Mouse (Mus musculus): ENCODE measurements around the gene Rnf207. TPM values are rescaled to one million over a fixed set of nuclear protein-coding genes. Genes with fewer than 3 reads are reported as not detected.

Gene Rnf207
- total RNA-seq (2023; ENCODE audit: inconsistent age): not detected in 4 replicates

DNA sequence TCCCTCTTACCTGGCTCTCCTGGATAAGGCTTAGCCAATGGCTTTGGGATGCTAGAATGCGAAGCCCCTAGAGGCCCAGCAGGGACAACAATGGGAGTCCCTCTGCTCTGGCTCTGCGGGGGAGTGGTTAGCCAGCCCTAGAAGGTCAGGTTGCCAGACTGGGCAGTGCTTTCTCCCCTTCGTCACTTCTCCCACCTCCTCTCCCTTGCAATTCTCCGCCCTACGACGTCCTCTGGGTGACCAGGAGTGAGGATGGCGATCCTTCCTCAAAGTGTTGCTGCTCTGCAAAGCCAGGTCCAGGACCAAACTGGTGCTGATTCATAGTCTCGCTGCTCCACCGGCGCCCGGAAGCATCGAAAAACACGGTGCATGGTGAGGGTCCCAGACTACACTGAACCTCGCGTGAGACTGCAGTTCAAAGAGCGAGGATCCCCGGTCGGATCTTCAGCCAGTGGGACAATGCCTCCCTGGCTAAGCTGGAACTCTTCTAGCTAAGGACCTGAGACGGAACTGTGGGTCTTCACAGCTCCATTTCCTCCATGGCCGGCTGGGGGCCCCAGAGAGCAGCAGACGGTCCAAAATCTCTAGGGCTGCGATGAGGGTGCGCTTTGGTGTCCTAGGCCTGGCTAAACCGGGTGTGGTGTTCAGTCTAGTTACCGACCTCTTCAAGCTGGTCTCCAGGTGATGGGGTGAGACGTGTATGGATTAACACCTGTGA is at the start of gene Rnf207:
Gene Rnf207 (minus strand): TSS at position 477 of the 718 bp plus-strand sequence.

DNA sequence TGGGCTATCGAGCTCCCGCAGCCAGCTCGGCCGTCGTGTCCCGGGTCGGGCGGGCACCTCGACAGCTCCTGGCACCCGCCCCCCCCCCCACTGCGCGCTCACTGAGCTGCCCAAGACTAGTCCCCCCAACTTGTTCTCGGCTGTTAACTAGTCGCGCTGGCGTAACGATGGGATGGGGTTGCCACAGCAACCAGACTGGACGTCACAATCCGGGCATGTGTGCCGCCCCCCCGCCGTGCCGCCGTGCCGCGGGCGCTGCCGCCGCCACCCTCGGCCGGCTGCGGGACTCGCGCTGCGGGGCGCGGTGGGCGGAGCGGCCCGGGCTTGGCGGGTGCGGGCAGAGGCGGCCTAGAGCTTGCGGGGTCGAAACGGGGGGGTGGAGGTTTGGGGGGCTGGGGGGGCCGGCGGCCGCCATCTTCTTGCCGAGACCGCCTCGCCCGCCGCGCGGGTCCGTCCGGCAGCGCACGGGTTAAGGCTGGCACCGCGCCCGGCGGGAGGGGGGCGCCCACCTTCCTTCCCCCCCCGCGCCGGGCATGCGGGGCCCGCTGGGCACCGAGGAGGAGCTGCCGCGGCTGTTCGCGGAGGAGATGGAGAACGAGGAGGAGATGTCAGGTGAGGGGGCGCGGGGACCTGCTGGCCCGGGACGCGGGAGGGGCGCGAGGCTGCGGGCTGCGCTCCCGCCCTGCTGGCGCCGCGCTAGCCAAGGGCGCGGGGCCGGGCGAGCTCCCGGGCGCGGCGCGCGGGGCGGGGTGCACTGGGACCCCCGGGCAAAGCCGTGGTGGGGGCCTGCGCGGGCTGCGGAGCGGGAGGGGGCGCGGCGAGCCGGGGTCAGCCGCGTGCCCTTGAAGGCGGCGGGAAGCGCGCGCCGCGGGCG is 19.9 kb upstream of the Rnf207 start, which contains the start of gene Chd5:
Gene Chd5 (plus strand): TSS at position 233 of the 874 bp plus-strand sequence.

GRCm38 (mm10) chr4:152325574-152326411 is 7.0 kb upstream of the Rnf207 start, which contains the start of gene Rpl22:
Rpl22 (plus strand) TSS chr4:152325742.

GRCm38 (mm10) chr4:152296874-152297861 is 21.6 kb downstream of the Rnf207 start, which contains the start of gene Icmt:
Icmt (plus strand) TSS chr4:152297227.

DNA sequence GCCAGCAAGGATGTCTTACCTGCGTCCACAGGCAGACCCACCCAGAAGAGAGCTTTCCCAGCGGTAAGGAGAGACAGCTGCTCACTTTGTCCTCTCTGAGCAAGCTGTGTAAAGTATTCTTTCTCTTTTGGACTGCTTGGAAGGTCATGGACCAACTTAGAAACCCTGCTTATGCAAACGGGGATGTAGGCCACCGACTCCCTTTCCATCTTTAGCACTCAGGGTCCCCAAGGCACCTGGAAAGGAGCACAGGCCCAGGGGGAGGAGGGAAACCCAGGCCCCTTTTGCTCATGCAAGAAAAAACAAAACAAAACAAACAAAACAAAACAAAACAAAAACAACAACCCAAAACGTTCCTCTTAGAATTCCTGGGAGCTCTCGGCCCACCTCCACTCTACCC is 27.2 kb downstream of the Rnf207 start, which contains the start of gene Hes3:
Gene Hes3 (minus strand): TSS at position 101 of the 400 bp plus-strand sequence.

DNA sequence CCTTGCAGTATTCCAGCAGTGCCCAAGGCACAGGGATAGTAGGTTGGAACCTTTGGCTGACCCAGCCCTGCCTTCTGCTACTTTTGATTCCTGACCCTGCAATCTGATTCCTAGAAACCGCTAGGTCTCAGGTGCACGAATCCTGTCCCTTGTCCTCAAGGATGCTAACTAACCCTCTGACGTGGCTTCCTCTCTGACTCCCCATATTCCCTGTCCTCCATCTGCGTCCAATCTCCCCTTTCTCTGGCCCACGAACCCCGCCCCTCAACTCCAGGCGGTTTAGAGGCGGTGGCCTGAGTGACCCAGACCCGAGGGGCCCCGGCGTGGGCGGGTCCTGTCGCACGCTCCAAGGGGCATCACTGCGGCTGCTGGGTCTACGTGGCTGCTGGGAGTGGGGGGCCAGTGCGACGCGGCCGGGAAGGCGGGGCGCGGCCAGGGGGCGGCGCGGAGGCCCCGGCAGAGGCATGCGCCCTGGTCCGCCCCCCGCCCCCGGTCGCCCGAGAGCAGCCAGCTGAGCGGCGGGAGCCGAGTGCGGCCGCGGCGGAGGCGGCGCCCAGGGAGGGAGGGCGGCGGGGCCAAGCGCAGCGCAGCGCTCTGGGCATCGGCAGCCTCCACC is 45.1 kb downstream of the Rnf207 start, which contains the start of gene Gpr153:
Gene Gpr153 (plus strand): TSS at position 612 of the 616 bp plus-strand sequence.

Other genes with a start within 250 kb of the Rnf207 start
- gene Plekhg5, start 246.5 kb downstream of the Rnf207 start, total RNA-seq (2023; ENCODE audit: inconsistent age): 1.5 to 3.0 TPM (median 2.6 TPM) in 4 replicates
- not detected in 4 replicates for gene Tnfrsf25, start 203.1 kb downstream of the Rnf207 start, total RNA-seq (2023; ENCODE audit: inconsistent age)
- 0.99 to 1.7 TPM (median 1.0 TPM) in 4 replicates for gene Espn, start 166.6 kb downstream of the Rnf207 start, total RNA-seq (2023; ENCODE audit: inconsistent age)
- not detected in 4 replicates for gene Hes2, start 160.1 kb downstream of the Rnf207 start, total RNA-seq (2023; ENCODE audit: inconsistent age)
- 3.3 to 7.2 TPM (median 5.1 TPM) in 4 replicates for gene Acot7, start 140.9 kb downstream of the Rnf207 start, total RNA-seq (2023; ENCODE audit: inconsistent age)
- 0.13 to 0.18 TPM in 2 of 4 replicates, not detected in the others for gene Gpr153, start 44.8 kb downstream of the Rnf207 start, total RNA-seq (2023; ENCODE audit: inconsistent age)
- gene Hes3, start 27.3 kb downstream of the Rnf207 start, total RNA-seq (2023; ENCODE audit: inconsistent age): not detected in 4 replicates
- gene Icmt, start 21.8 kb downstream of the Rnf207 start, total RNA-seq (2023; ENCODE audit: inconsistent age): 24.4 to 32.0 TPM (median 29.6 TPM) in 4 replicates
- gene Rpl22, start 6.7 kb upstream of the Rnf207 start, total RNA-seq (2023; ENCODE audit: inconsistent age): 839 to 935 TPM (median 860 TPM) in 4 replicates
- gene Chd5, start 19.7 kb upstream of the Rnf207 start, total RNA-seq (2023; ENCODE audit: inconsistent age): 0.06 to 0.13 TPM (median 0.08 TPM) in 4 replicates
- gene Nphp4, start 157.7 kb upstream of the Rnf207 start, total RNA-seq (2023; ENCODE audit: inconsistent age): 3.7 to 6.7 TPM (median 4.1 TPM) in 4 replicates
- gene Kcnab2, start 158.9 kb upstream of the Rnf207 start, total RNA-seq (2023; ENCODE audit: inconsistent age): 75.3 to 89.3 TPM (median 81.3 TPM) in 4 replicates

Data from B cell, adult (primary cell).